Mouse (Mus musculus) kidney, adult 18-20 months (tissue): Measurements from ENCODE around the gene Galnt2.

Experiments
- DNase-seq: peaks from one replicate; pipeline ENCODE4 v3.0.0; 2021

The Galnt2 gene

GRCm38 (mm10) chr8:124231176-124231484, at the start of gene Galnt2:
Gene Galnt2, plus strand, starts transcription at chr8:124231391.
- peak; percentile 93 for DNase-seq

- no peak for DNase-seq
Observed at GRCm38 (mm10) chr8:124181751-124182150, 49.4 kb upstream of the Galnt2 start.

GRCm38 (mm10) chr8:124182224-124182623, 49.0 kb upstream of the Galnt2 start:
- no peak for DNase-seq

- DNase-seq, result no peak
Observed at GRCm38 (mm10) chr8:124184078-124184477, 47.1 kb upstream of the Galnt2 start.

GRCm38 (mm10) chr8:124184507-124184906, 46.7 kb upstream of the Galnt2 start:
- no peak for DNase-seq

- no peak for DNase-seq
Observed at GRCm38 (mm10) chr8:124185081-124185480, 46.1 kb upstream of the Galnt2 start.

- no peak for DNase-seq
Observed at GRCm38 (mm10) chr8:124190388-124190787, 40.8 kb upstream of the Galnt2 start.

- DNase-seq, result no peak
Observed at GRCm38 (mm10) chr8:124192242-124192641, 38.9 kb upstream of the Galnt2 start.

GRCm38 (mm10) chr8:124192976-124193375, 38.2 kb upstream of the Galnt2 start:
- no peak for DNase-seq

GRCm38 (mm10) chr8:124193992-124194391, 37.2 kb upstream of the Galnt2 start:
- DNase-seq, result no peak

GRCm38 (mm10) chr8:124196195-124196594, 35.0 kb upstream of the Galnt2 start:
- no peak for DNase-seq

- no peak for DNase-seq
Observed at GRCm38 (mm10) chr8:124196797-124197196, 34.4 kb upstream of the Galnt2 start.

GRCm38 (mm10) chr8:124198230-124198629, 33.0 kb upstream of the Galnt2 start:
- DNase-seq, result no peak

- no peak for DNase-seq
Observed at GRCm38 (mm10) chr8:124200400-124200799, 30.8 kb upstream of the Galnt2 start.

GRCm38 (mm10) chr8:124201706-124202105, 29.5 kb upstream of the Galnt2 start:
- no peak for DNase-seq

- DNase-seq, result no peak
Observed at GRCm38 (mm10) chr8:124202895-124203294, 28.3 kb upstream of the Galnt2 start.

- no peak for DNase-seq
Observed at GRCm38 (mm10) chr8:124204001-124204601, 27.1 kb upstream of the Galnt2 start.

- DNase-seq, result no peak
Observed at GRCm38 (mm10) chr8:124212148-124212547, 19.0 kb upstream of the Galnt2 start.

- no peak for DNase-seq
Observed at GRCm38 (mm10) chr8:124216951-124217350, 14.2 kb upstream of the Galnt2 start.

- DNase-seq, result no peak
Observed at GRCm38 (mm10) chr8:124229883-124230282, 1.3 kb upstream of the Galnt2 start.

GRCm38 (mm10) chr8:124230496-124231175, 555 bp upstream of the Galnt2 start:
- no peak for DNase-seq

GRCm38 (mm10) chr8:124231485-124232279, 491 bp downstream of the Galnt2 start:
- peak; percentile 64 for DNase-seq

GRCm38 (mm10) chr8:124232280-124232600, 1.0 kb downstream of the Galnt2 start:
- DNase-seq, result no peak

- no peak for DNase-seq
Observed at GRCm38 (mm10) chr8:124234496-124234895, 3.3 kb downstream of the Galnt2 start.
